Mouse (Mus musculus) monocyte, adult 59 days (primary cell): ENCODE results near the gene Hist1h2bh. TPM values are rescaled to one million over a fixed set of nuclear protein-coding genes. Genes with fewer than 3 reads are reported as not detected.

Experiments used
- total RNA-seq, 2 experiments: library from RNA; stranded (reverse); gene quantifications; one replicate each; pipeline ENCODE4 v1.2.4; 2023

The Hist1h2bh gene
- total RNA-seq: 1 to 10 TPM; 5.8 to 8.7 TPM

DNA sequence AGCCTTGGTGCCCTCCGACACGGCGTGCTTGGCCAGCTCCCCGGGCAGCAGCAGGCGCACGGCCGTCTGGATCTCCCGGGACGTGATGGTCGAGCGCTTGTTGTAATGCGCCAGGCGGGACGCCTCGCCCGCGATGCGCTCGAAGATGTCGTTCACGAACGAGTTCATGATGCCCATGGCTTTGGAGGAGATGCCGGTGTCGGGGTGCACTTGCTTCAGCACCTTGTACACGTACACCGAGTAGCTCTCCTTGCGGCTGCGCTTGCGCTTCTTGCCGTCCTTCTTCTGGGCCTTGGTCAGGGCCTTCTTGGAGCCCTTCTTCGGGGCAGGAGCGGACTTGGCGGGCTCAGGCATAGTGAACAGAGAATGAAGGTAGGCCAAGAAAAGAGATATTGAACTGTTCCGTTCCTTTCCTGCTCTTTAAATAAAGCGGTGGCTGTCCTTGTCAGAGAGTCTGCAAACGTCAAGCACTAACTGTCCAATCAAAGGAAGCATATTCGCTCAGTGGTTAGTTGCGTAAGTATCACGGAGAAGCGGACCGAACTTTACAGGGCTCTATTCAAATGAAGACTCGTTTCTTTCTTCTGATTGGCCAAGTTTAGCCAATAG is at the start of gene Hist1h2bh:
Gene Hist1h2bh, minus strand, starts transcription at position 394 of the 609 bp plus-strand sequence.

DNA sequence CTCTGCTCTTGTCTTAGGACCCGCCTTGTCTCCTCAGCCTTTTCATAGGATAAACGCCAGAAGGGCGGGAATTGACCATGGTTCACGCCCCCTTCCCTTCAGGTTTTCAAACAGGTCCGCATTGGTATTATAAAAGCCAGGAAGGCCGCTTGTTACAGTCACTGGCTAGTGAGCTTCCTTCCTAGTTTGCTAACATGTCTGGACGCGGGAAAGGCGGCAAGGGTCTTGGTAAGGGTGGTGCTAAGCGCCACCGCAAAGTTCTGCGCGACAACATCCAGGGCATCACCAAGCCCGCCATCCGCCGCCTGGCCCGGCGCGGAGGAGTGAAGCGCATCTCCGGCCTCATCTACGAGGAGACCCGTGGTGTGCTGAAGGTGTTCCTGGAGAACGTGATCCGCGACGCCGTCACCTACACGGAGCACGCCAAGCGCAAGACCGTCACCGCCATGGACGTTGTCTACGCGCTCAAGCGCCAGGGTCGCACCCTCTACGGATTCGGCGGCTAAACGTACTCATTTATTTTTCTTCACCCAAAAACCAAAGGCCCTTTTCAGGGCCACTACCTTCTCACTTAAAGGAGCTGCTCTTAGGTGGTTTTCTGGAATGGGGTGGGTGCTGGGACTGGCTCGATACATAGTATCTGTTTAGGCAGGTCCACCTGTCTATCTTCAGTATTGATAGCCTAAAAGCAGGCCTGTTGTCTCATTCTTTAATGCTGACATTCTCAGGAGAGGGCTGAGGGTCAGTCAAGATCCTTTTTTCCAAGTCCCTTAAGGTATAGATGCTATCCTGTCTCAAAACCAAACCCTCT is 38.4 kb upstream of the Hist1h2bh start, which contains the start of gene Hist1h4d:
Gene Hist1h4d, plus strand, starts transcription at position 191 of the 811 bp plus-strand sequence.

DNA sequence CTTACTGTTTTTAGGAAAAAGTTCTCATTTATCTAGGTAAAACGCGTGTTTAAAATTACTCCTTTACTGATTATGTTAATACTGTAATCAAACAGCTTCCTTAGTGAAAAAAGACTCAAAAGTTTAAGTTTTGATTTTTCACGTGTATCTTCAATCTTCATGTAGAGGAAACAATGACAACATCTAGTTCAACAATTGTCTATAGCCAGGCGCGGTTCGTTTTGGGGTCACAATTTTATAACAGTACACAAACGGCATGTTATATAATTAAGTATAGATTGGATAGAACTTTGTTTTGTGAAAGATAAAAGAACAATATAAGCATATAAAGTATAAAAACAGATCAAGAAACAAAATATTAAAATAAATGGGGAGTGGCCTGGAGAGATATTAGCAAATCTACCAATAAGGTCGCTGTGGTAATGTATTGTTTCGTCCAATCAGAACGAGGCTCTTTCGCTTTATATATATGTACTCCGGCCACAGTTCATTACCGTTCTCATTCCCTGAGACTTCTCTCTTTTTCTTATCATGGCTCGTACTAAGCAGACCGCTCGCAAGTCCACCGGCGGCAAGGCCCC is 32.2 kb upstream of the Hist1h2bh start, which contains the start of gene Hist1h3d:
Gene Hist1h3d, plus strand, starts transcription at position 493 of the 581 bp plus-strand sequence.

DNA sequence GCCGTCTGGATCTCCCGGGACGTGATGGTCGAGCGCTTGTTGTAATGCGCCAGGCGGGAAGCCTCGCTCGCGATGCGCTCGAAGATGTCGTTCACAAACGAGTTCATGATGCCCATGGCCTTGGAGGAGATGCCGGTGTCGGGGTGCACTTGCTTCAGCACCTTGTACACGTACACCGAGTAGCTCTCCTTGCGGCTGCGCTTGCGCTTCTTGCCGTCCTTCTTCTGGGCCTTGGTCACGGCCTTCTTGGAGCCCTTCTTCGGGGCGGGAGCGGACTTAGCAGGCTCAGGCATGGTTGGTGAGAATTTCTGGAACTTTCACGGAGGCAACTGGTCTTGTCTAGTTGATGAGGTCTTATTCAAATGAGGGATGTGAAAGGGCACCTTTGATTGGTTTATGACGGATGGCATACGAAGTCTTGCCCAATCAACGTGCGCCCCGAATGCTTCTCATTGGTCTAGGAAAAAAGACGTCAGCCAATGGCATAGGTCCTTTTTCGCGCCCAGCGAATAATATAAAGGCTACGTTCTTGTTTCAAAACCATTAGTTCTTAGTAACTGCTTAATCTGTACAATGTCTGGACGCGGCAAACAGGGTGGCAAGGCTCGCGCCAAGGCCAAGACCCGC is 30.8 kb upstream of the Hist1h2bh start, which contains the start of the genes Hist1h2bf and Hist1h2ad:
Gene Hist1h2bf, minus strand, starts transcription at position 299 of the 627 bp plus-strand sequence.
Gene Hist1h2ad, plus strand, starts transcription at position 484 of the 627 bp plus-strand sequence.

DNA sequence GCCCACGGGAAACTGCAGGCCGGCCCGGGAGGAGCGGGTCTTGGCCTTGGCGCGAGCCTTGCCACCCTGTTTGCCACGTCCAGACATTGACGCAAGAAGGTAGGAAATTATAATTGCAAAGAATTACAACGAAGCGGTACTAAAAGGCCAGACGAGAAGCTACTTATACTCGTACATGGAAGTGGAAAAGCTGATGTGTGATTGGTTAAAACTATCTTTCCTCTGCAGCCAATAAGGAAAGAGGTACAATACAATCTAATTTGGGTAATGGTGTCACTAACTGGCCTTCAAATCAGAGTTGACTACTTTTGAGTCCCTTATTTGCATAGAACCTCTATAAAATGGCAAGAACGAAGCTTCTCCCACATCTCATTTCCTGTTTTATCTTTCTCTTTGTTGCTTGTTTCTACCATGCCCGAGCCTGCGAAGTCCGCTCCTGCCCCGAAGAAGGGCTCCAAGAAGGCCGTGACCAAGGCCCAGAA is 27.9 kb upstream of the Hist1h2bh start, which contains the start of the genes Hist1h2ae and Hist1h2bg:
Gene Hist1h2ae, minus strand, starts transcription at position 199 of the 482 bp plus-strand sequence.
Gene Hist1h2bg, plus strand, starts transcription at position 375 of the 482 bp plus-strand sequence.

DNA sequence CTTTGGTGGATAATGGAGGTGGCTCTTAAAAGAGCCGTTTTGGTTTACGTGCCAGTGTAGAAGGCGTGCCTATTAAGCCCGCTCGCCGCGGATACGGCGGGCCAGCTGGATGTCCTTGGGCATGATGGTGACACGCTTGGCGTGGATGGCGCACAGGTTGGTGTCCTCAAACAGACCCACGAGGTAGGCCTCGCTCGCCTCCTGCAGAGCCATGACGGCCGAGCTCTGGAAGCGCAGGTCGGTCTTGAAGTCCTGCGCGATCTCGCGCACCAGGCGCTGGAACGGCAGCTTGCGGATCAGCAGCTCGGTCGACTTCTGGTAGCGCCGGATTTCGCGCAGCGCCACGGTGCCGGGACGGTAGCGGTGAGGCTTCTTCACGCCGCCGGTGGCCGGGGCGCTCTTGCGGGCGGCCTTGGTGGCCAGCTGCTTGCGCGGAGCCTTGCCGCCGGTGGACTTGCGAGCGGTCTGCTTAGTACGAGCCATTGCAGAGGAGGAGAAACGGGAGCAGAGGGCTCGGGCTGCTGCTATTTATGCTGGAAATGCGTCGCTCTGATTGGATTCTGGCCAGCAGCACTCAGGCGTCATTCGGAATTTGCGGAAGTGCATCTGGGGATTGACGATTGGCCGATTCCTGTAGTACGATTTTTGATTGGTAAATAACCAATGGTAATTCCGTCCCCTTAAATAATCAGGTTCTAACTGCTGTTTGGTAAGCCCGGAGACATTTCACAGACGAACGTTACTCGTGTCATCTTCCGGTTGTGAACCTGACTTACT is 18.9 kb upstream of the Hist1h2bh start, which contains the start of gene Hist1h3e:
Gene Hist1h3e, minus strand, starts transcription at position 487 of the 777 bp plus-strand sequence.

DNA sequence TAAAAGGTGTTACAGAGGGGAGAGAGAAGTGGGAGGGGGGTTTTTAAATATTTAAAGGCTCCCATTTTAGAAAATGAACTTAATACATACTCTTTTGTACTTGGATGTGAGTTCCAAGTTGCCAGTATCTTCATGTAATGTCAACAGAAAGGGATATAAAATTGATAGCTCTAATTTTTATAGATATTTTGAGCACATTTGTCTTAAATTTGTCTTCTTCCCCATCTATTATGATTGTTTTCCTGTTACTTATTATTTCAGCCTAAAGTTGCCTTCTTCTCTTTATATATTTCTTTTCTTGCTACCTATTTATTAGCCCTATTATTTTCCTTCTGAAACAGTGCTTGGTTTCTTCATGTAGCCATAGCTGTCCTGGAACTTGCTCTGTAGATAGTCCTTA is 9.8 kb upstream of the Hist1h2bh start, which contains the start of gene Hist1h1d:
Gene Hist1h1d, plus strand, starts transcription at position 301 of the 400 bp plus-strand sequence.

DNA sequence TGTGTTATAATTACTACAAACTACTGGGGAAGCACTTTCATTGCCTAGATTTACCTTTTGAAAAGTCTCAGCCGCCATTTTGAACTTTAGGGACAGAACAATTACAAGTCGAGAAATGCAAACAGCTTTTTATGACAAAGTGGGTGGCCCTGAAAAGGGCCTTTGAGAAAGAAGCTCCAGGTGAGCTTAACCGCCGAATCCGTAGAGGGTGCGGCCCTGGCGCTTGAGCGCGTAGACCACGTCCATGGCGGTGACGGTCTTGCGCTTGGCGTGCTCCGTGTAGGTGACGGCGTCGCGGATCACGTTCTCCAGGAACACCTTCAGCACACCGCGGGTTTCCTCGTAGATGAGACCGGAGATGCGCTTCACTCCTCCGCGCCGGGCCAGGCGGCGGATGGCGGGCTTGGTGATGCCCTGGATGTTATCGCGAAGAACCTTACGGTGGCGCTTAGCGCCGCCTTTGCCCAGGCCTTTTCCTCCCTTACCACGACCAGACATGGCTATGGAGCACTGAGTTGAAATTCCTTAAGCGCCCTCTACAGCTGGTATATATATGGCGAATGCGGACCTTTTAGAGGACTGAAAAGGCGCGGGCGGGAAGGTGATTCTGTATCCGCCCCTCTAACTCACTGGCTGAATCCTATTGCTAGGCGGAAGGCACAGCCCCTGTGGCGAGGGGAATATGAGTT is 8.1 kb upstream of the Hist1h2bh start, which contains the start of gene Hist1h4f:
Gene Hist1h4f, minus strand, starts transcription at position 503 of the 689 bp plus-strand sequence.

DNA sequence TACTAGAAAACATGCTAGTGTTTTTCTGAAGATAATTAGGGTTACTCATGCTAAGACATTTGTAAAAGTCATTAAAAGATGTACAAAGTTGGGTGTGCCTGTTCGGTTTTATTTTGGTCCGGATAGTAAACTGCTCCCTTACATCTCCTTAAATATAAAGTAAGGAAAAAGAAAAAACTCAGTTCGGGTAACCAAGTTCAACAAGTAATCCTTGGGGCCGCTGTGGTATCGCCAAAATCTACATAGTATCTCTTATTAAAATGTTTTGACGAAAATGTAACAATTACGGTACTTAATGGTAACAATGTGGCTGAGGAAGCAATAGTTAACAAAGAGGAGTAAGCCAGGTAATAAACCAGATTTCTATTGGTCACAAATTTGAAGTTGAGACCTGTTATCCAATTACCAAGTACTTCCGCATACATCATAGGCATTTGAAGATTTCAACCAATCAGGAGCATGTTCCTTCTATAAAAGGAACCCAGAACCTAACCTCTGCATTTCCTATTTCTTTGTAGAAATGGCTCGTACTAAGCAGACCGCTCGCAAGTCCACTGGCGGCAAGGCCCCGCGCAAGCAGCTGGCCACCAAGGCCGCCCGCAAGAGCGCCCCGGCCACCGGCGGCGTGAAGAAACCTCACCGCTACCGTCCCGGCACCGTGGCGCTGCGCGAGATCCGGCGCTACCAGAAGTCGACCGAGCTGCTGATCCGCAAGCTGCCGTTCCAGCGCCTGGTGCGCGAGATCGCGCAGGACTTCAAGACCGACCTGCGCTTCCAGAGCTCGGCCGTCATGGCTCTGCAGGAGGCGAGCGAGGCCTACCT is 984 bp upstream of the Hist1h2bh start, which contains the start of gene Hist1h3f:
Gene Hist1h3f, plus strand, starts transcription at position 88 of the 822 bp plus-strand sequence.

DNA sequence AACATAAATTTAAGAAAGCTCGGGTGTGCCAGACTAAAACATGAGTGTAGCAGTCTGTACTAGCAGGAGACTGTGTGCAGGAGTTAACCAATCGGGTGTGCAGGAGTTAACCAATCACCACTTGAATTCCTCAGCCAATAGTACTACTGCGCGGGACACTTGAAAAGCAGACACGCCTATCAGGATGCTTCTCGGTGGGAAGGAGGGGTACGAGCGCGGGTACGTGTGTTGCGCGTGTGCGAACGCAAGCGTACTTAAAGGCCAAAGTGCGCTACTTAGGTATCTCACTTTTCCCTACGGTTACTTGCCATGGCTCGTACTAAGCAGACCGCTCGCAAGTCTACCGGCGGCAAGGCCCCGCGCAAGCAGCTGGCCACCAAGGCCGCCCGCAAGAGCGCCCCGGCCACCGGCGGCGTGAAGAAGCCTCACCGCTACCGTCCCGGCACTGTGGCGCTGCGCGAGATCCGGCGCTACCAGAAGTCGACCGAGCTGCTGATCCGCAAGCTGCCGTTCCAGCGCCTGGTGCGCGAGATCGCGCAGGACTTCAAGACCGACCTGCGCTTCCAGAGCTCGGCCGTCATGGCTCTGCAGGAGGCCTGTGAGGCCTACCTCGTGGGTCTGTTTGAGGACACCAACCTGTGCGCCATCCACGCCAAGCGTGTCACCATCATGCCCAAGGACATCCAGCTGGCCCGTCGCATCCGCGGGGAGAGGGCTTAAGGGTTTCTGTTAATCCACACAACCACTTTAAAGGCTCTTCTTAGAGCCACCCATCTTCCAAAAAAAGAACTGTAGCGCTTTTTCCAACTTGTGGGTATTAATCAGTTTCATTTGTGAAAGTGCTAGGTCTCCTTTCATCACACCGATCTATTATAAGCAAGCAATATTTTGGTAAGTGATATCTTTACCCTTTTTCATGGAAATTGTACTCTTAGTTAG is 7.8 kb downstream of the Hist1h2bh start, which contains the start of gene Hist1h3g:
Gene Hist1h3g, plus strand, starts transcription at position 286 of the 939 bp plus-strand sequence.

DNA sequence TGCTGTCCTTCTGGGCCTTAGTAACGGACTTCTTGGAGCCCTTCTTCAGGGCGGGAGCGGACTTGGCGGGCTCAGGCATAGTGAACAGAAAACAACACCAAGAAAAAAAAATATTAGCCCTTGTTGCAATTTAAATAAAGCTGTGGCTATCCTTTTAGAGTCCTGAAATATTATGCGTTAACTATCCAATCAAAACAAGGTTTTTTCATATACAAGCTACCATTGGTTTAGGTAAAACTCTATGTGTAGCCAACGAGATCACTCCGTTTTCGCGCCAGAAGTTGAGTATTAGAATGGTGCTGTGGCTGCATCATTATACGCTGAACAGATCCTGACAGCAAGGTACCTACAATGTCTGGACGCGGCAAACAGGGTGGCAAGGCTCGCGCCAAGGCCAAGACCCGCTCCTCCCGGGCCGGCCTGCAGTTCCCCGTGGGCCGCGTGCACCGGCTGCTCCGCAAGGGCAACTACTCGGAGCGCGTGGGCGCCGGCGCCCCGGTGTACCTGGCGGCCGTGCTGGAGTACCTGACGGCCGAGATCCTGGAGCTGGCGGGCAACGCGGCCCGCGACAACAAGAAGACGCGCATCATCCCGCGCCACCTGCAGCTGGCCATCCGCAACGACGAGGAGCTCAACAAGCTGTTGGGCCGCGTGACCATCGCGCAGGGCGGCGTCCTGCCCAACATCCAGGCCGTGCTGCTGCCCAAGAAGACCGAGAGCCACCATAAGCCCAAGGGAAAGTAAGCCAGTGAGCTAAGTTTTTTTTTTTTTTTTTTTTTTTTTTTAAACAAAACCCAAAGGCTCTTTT is 9.4 kb downstream of the Hist1h2bh start, which contains the start of gene Hist1h2af:
Gene Hist1h2af, plus strand, starts transcription at position 347 of the 808 bp plus-strand sequence.

DNA sequence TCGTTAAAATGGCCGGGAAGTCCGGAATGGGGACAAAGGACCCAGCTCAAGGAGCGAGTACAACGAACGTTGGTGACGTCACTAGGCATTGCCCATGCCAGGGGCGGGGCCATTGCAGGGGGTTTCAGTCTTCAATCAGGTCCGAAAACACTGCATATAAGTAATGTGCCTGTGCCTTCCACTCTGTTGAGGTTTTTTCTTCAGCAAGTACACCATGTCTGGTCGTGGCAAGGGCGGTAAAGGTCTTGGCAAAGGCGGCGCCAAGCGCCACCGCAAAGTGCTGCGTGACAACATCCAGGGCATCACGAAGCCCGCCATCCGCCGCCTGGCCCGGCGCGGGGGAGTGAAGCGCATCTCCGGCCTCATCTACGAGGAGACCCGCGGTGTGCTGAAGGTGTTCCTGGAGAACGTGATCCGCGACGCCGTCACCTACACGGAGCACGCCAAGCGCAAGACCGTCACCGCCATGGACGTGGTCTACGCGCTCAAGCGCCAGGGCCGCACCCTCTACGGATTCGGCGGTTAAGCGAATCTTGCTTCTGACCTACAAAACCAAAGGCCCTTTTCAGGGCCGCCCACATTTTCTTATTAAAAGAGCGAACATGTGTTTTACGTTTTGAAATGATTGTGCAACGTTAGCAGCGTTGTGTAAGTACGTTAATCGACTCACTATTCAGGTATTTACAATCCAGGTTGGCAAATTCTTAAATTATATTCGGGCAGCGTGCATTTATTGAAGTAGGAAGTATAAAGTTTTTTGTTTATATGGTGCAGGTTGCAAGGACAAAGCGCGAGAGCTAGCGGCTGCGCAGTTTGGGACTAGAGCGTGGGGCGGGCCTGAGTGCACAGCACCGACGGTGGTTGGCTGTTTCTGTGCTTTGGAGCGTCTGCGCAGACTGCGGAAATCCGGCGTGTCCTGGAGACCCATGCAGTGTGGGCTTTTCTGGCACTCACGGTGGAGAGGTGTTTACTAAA is 12.0 kb downstream of the Hist1h2bh start, which contains the start of gene Hist1h4h:
Gene Hist1h4h, plus strand, starts transcription at position 150 of the 975 bp plus-strand sequence.

